Mouse (Mus musculus): Measurements from ENCODE around the gene Yju2.

Gene Yju2

GRCm38 (mm10) chr17:55959946-55960740 lies 1.2 kb downstream of the Yju2 start:
- DNase-seq (ENCODE audit: low spot score in 2 of 2), result peak in 1 of 2 experiments; percentile 56

- no peak for DNase-seq (ENCODE audit: low spot score in 2 of 2)
These were observed 1.9 kb downstream of the Yju2 start for GRCm38 (mm10) chr17:55960791-55961190.

GRCm38 (mm10) chr17:55961631-55962030 lies 2.7 kb downstream of the Yju2 start:
- DNase-seq (ENCODE audit: low spot score in 2 of 2), result peak in 1 of 2 experiments; percentile 54

GRCm38 (mm10) chr17:55963171-55963570 lies 4.3 kb downstream of the Yju2 start:
- peak in 1 of 2 experiments; percentile 56 for DNase-seq (ENCODE audit: low spot score in 2 of 2)

GRCm38 (mm10) chr17:55964496-55964895 lies 5.6 kb downstream of the Yju2 start:
- DNase-seq (ENCODE audit: low spot score in 2 of 2), result no peak

GRCm38 (mm10) chr17:55964996-55965395 lies 6.1 kb downstream of the Yju2 start:
- DNase-seq (ENCODE audit: low spot score in 2 of 2), result peak in 1 of 2 experiments; percentile 56

GRCm38 (mm10) chr17:55967186-55967585 lies 8.3 kb downstream of the Yju2 start:
- DNase-seq (ENCODE audit: low spot score in 2 of 2), result no peak

GRCm38 (mm10) chr17:55968210-55968609 lies 9.3 kb downstream of the Yju2 start:
- DNase-seq (ENCODE audit: low spot score in 2 of 2), result no peak

- DNase-seq (ENCODE audit: low spot score in 2 of 2), result no peak
These were observed 10.7 kb downstream of the Yju2 start for GRCm38 (mm10) chr17:55969560-55969959.

GRCm38 (mm10) chr17:55969966-55970891 lies 11.3 kb downstream of the Yju2 start, which contains the start of gene Shd:
Gene Shd (plus strand): TSS chr17:55970467.
- DNase-seq (ENCODE audit: low spot score in 2 of 2), result no peak

- DNase-seq (ENCODE audit: low spot score in 2 of 2), result no peak
These were observed 12.6 kb downstream of the Yju2 start for GRCm38 (mm10) chr17:55971453-55971852.

- peak; percentile 64 to 84 for DNase-seq (ENCODE audit: low spot score in 2 of 2)
These were observed 17.5 kb downstream of the Yju2 start for GRCm38 (mm10) chr17:55976255-55976862.

- DNase-seq (ENCODE audit: low spot score in 2 of 2), result no peak
These were observed 18.4 kb downstream of the Yju2 start for GRCm38 (mm10) chr17:55977301-55977700.

- DNase-seq (ENCODE audit: low spot score in 2 of 2), result no peak
These were observed 27.4 kb downstream of the Yju2 start, which contains the start of gene Fsd1 for GRCm38 (mm10) chr17:55986030-55986961. Gene Fsd1 (plus strand): TSS chr17:55986509.

- no peak for DNase-seq (ENCODE audit: low spot score in 2 of 2)
These were observed 31.5 kb downstream of the Yju2 start for GRCm38 (mm10) chr17:55990278-55990898.

GRCm38 (mm10) chr17:55996007-55996406 lies 37.1 kb downstream of the Yju2 start:
- DNase-seq (ENCODE audit: low spot score in 2 of 2), result no peak

GRCm38 (mm10) chr17:55999794-56000499 lies 41.0 kb downstream of the Yju2 start:
- no peak for DNase-seq (ENCODE audit: low spot score in 2 of 2)

GRCm38 (mm10) chr17:56003000-56003399 lies 44.1 kb downstream of the Yju2 start:
- DNase-seq (ENCODE audit: low spot score in 2 of 2), result no peak

GRCm38 (mm10) chr17:56005415-56006061 lies 46.6 kb downstream of the Yju2 start, which contains the start of the genes Stap2 and Mpnd:
Gene Stap2 (minus strand): TSS chr17:56005584.
Gene Mpnd (plus strand): TSS chr17:56005711.
- no peak for DNase-seq (ENCODE audit: low spot score in 2 of 2)

Data from urinary bladder, postnatal 4 days (tissue).